Comparison of ENCODE assay signal across 11 mouse cellular contexts in the genomic region with DNA sequence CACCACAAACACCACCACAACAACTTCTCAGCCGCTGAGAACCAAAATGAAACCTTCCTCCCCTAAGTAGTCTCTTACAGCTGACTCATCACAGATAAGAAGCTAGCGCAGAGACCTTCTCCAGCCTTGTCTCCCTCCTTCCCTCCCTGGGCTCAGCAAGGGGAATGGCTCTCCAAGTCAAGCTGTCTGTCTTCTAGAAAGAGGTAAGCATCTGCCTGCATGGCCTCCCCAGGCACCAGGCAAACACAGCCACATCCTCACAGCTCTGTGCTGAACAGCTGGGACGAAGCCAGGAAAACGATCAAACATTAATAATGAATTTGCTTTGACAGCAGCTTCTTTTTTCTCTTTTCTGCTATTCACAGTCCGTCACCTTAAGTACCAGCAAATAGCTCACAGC.
DNase-seq lines count a peak whose midpoint lies in the region; ATAC-seq and TF ChIP-seq lines count a peak whose summit lies in the region.
"Had no signal": no experiment of that assay in that cellular context is flagged by ENCODE, and none has a peak within 500 bp of the region (broad histone marks: within the 10 kb centered on the region; RNA-seq: fewer than 3 reads in every experiment).

No protein-coding gene starts in this region.

- peaks cover 12% of the 10 kb centered on the region; the same call in 1 of the 2 replicates for H3K4me1 ChIP-seq in hindbrain, embryonic 14.5 days (replicated peaks; ENCODE audit: control insufficient read depth, insufficient read depth, low read length)
- H3K4me1 ChIP-seq in hindbrain, embryonic 10.5 days (replicated peaks): no peaks in the 10 kb centered on the region
- H3K4me1 ChIP-seq in midbrain, embryonic 14.5 days (ENCODE audit: control insufficient read depth, insufficient read depth, low read length): peaks cover 7% of the 10 kb centered on the region; the same call in 1 of the 2 replicates
- no peaks in the 10 kb centered on the region for H3K4me1 ChIP-seq in midbrain, embryonic 11.5 days (ENCODE audit: control insufficient read depth, insufficient read depth, low read length)
- H3K4me1 ChIP-seq in hindbrain, embryonic 16.5 days (ENCODE audit: control insufficient read depth, insufficient read depth, low read depth, low read length): peaks cover 6% of the 10 kb centered on the region
- H3K4me1 ChIP-seq in small intestine, adult 2 months (ENCODE audit: control insufficient read depth, insufficient read depth, insufficient read length, low read length): peaks cover 5% of the 10 kb centered on the region; the same call in 1 of the 2 replicates

- no peak overlapping the region for H3K4me2 ChIP-seq in hindbrain, embryonic 14.5 days (replicated peaks)
- no peak overlapping the region for H3K4me2 ChIP-seq in midbrain, embryonic 14.5 days (ENCODE audit: low read length)
- H3K4me2 ChIP-seq in midbrain, embryonic 11.5 days: no peak overlapping the region
- H3K4me2 ChIP-seq in hindbrain, embryonic 16.5 days (ENCODE audit: low read length): no peak overlapping the region
- H3K4me2 ChIP-seq: stomach, embryonic 15.5 days had no signal

- WGBS in hindbrain, embryonic 14.5 days: 53% methylated on average over 5 of the region's 5 CpGs
- WGBS in hindbrain, embryonic 10.5 days: 88% methylated on average over 5 of the region's 5 CpGs
- 63% methylated on average over 5 of the region's 5 CpGs for WGBS in midbrain, embryonic 14.5 days
- 89% methylated on average over 5 of the region's 5 CpGs for WGBS in midbrain, embryonic 11.5 days
- 52% methylated on average over 5 of the region's 5 CpGs for WGBS in hindbrain, embryonic 16.5 days
- WGBS in small intestine, adult 2 months: 67% methylated on average over 5 of the region's 5 CpGs

- TF ChIP-seq POLR2A in small intestine, adult 2 months (IDR thresholded peaks at IDR 0.05; ENCODE audit: low read depth, low read length): no peak

- no peaks in the 10 kb centered on the region for H3K27me3 ChIP-seq in hindbrain, embryonic 14.5 days (ENCODE audit: control insufficient read depth, insufficient read depth, low read length)
- H3K27me3 ChIP-seq in hindbrain, embryonic 10.5 days (ENCODE audit: insufficient read depth, poor library complexity, severe bottlenecking): no peaks in the 10 kb centered on the region
- H3K27me3 ChIP-seq in midbrain, embryonic 14.5 days (ENCODE audit: control insufficient read depth, insufficient read depth, low read length): no peaks in the 10 kb centered on the region
- no peaks in the 10 kb centered on the region for H3K27me3 ChIP-seq in midbrain, embryonic 11.5 days (ENCODE audit: control insufficient read depth, insufficient read depth, low read length)
- no peaks in the 10 kb centered on the region for H3K27me3 ChIP-seq in hindbrain, embryonic 16.5 days (replicated peaks; ENCODE audit: control insufficient read depth, insufficient read depth, low read length)
- no peaks in the 10 kb centered on the region for H3K27me3 ChIP-seq in small intestine, adult 2 months (ENCODE audit: control insufficient read depth, insufficient read depth, low read length)
- H3K27me3 ChIP-seq: stomach, embryonic 15.5 days had no signal

- 0 out of 2 replicates have a peak, but pooled peaks have one; percentile 6 for TF ChIP-seq CTCF in small intestine, adult 2 months (IDR thresholded peaks at IDR 0.05; ENCODE audit: extremely low read depth, insufficient read length, insufficient replicate concordance, low read depth, low read length)

- H3K4me3 ChIP-seq in hindbrain, embryonic 14.5 days (replicated peaks; ENCODE audit: low read length): no peak overlapping the region
- no peak overlapping the region for H3K4me3 ChIP-seq in hindbrain, embryonic 10.5 days
- H3K4me3 ChIP-seq in midbrain, embryonic 14.5 days (replicated peaks; ENCODE audit: low read depth, low read length): no peak overlapping the region
- H3K4me3 ChIP-seq in midbrain, embryonic 11.5 days (ENCODE audit: low read depth, low read length): no peak overlapping the region
- H3K4me3 ChIP-seq in hindbrain, embryonic 16.5 days (ENCODE audit: low read length): no peak overlapping the region
- H3K4me3 ChIP-seq in small intestine, adult 2 months (ENCODE audit: low read depth, low read length): no peak overlapping the region
- H3K4me3 ChIP-seq: stomach, embryonic 15.5 days had no signal

- no peaks in the 10 kb centered on the region for H3K36me3 ChIP-seq in hindbrain, embryonic 14.5 days (replicated peaks; ENCODE audit: control insufficient read depth, insufficient read depth)
- H3K36me3 ChIP-seq in hindbrain, embryonic 10.5 days: no peaks in the 10 kb centered on the region
- no peaks in the 10 kb centered on the region for H3K36me3 ChIP-seq in midbrain, embryonic 14.5 days (ENCODE audit: control insufficient read depth, insufficient read depth, low read length)
- no peaks in the 10 kb centered on the region for H3K36me3 ChIP-seq in midbrain, embryonic 11.5 days (ENCODE audit: control insufficient read depth, insufficient read depth, low read length)
- H3K36me3 ChIP-seq in hindbrain, embryonic 16.5 days (ENCODE audit: control insufficient read depth, insufficient read depth, low read length): no peaks in the 10 kb centered on the region
- H3K36me3 ChIP-seq in small intestine, adult 2 months (ENCODE audit: control insufficient read depth, insufficient read depth, low read length): no peaks in the 10 kb centered on the region
- H3K36me3 ChIP-seq: stomach, embryonic 15.5 days had no signal

- DNase-seq in hindbrain, embryonic 14.5 days (ENCODE audit: low spot score): peak; percentile 54
- DNase-seq in hindbrain, embryonic 10.5 days (ENCODE audit: low spot score): no peak
- peak; percentile 44 for DNase-seq in midbrain, embryonic 14.5 days
- no peak for DNase-seq in midbrain, embryonic 11.5 days (ENCODE audit: low spot score, missing footprints)
- no peak for DNase-seq in urinary bladder, adult 18-20 months (ENCODE audit: low spot score in 2 of 2)
- DNase-seq: adrenal gland, postnatal 10 days; thymus, postnatal 4 days had no signal

- no peak for ATAC-seq in hindbrain, embryonic 14.5 days (ENCODE audit: low FRiP score)
- ATAC-seq in midbrain, embryonic 14.5 days (ENCODE audit: low FRiP score, low TSS enrichment): no peak
- no peak for ATAC-seq in midbrain, embryonic 11.5 days (ENCODE audit: low FRiP score)
- peak; percentile 42; the same call in 1 of the 2 replicates for ATAC-seq in hindbrain, embryonic 16.5 days

- no peak overlapping the region for H3K9ac ChIP-seq in hindbrain, embryonic 14.5 days
- no peak overlapping the region for H3K9ac ChIP-seq in midbrain, embryonic 14.5 days (replicated peaks; ENCODE audit: low read length)
- no peak overlapping the region for H3K9ac ChIP-seq in midbrain, embryonic 11.5 days (ENCODE audit: low read length)
- no peak overlapping the region for H3K9ac ChIP-seq in hindbrain, embryonic 16.5 days (ENCODE audit: low read depth, low read length)
- H3K9ac ChIP-seq: liver, embryonic 14.5 days; stomach, embryonic 15.5 days had no signal

- 0 out of 2 replicates have a peak overlapping the region, but pooled peaks have one; percentile 0 for H3K27ac ChIP-seq in hindbrain, embryonic 14.5 days
- no peak overlapping the region for H3K27ac ChIP-seq in hindbrain, embryonic 10.5 days
- H3K27ac ChIP-seq in midbrain, embryonic 14.5 days (replicated peaks; ENCODE audit: low read depth, low read length): 0 out of 2 replicates have a peak overlapping the region, but pooled peaks have one; percentile 26
- H3K27ac ChIP-seq in midbrain, embryonic 11.5 days (ENCODE audit: low read depth, low read length): no peak overlapping the region
- H3K27ac ChIP-seq in hindbrain, embryonic 16.5 days (ENCODE audit: low read depth, low read length): no peak overlapping the region
- H3K27ac ChIP-seq in small intestine, adult 2 months (ENCODE audit: insufficient read depth, low read depth, low read length): no peak overlapping the region
- H3K27ac ChIP-seq: liver, embryonic 14.5 days; stomach, embryonic 15.5 days had no signal

- no peaks in the 10 kb centered on the region for H3K9me3 ChIP-seq in hindbrain, embryonic 14.5 days (ENCODE audit: control insufficient read depth, low read length)
- H3K9me3 ChIP-seq in hindbrain, embryonic 10.5 days: no peaks in the 10 kb centered on the region
- no peaks in the 10 kb centered on the region for H3K9me3 ChIP-seq in midbrain, embryonic 14.5 days (ENCODE audit: control insufficient read depth, low read length)
- H3K9me3 ChIP-seq in midbrain, embryonic 11.5 days (ENCODE audit: control insufficient read depth, low read length): no peaks in the 10 kb centered on the region
- H3K9me3 ChIP-seq in hindbrain, embryonic 16.5 days (ENCODE audit: control insufficient read depth, low read length): no peaks in the 10 kb centered on the region
- H3K9me3 ChIP-seq: stomach, embryonic 15.5 days had no signal

Comparison
In these comparisons a context has a peak if more than half of its experiments do, and no peak if none do; other contexts are left out.
1. DNase-seq: peak in hindbrain, embryonic 14.5 days (single experiment) and midbrain, embryonic 14.5 days (single experiment); none in hindbrain, embryonic 10.5 days (single experiment), midbrain, embryonic 11.5 days (single experiment) and urinary bladder, adult 18-20 months (0 of 2).
2. H3K27ac ChIP-seq: peak in hindbrain, embryonic 14.5 days (single experiment) and midbrain, embryonic 14.5 days (single experiment); none in hindbrain, embryonic 10.5 days (single experiment), midbrain, embryonic 11.5 days (single experiment), hindbrain, embryonic 16.5 days (single experiment) and small intestine, adult 2 months (single experiment).